Mouse (Mus musculus): ENCODE data around the gene Tbp.

Gene Tbp

DNA sequence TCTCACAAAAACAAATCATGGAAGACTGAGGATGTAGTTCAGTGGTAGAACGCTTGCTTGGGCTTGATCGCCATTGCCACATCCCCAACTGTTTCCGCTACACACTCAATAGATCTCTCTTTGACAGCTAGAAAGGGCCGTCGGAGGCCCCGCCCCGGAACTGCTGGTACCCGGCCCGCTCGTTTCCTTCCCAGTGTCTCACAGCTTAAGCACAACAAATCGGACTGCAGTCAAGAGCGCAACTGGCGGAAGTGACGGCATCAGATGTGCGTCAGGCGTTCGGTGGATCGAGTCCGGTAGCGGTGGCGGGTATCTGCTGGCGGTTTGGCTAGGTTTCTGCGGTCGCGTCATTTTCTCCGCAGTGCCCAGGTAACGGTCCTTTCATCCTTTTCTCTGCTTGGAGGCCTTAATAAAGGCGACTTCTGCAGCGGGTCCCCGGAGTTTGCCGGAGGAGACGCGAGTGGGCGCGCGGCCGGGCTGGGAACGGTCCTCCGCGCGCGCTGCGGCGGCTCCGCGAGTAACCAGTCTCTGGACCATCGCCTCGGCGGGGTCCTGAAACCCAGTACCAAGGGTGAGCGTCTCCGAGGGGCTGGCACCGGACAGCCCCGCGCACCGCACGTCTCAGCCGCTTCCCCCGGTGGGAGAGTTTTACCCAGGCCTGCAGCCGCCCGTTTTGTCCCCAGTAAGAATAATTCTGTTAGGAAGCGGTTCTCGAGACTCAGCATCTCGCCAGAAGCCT lies at the start of gene Tbp, which contains the start of gene Psmb1:
Gene Tbp, plus strand, starts transcription at position 233 of the 739 bp plus-strand sequence.
Gene Psmb1, minus strand, starts transcription at position 96 of the 739 bp plus-strand sequence.
- DNase-seq (ENCODE audit: low read depth, low spot score): peak; percentile 100

DNA sequence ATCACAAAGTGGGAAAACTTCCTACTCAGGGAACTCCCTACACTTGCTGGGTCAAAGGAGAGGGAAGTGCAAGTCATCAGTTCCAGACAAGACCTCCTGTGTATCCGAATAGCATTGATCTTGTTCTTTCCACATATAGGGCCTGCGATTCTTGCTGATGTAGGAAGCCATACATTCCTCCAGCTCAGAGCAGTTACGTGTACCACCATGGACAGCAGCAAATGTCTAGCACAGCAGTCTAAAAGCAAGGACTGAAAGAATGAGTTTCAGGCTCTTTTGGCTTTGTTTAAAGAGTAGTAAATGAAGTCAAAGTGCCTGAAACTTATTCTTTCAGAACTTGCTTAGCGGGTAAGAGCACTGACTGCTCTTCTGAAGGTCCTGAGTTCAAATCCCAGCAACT lies 44.5 kb upstream of the Tbp start:
- no peak for DNase-seq (ENCODE audit: low read depth, low spot score)

DNA sequence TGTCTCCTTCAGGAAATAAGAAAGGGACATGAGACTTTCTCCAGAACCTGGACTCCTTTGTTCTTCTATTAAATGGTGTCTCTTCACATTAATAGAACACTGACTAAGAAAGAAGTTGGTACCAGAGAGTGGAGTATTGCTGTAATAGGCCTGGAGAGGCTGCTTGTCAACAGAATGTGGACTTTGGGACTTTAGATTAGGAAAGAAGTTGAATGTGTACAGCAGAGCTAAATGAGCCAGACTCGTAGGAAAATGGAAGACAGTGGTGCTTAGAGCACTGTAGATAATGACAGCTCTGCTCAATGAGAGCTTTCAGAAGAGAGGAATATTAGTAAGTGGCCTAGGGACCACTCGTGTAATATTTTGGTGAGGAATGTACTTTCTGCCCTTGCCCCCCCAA lies 43.1 kb upstream of the Tbp start:
- DNase-seq (ENCODE audit: low read depth, low spot score): no peak

DNA sequence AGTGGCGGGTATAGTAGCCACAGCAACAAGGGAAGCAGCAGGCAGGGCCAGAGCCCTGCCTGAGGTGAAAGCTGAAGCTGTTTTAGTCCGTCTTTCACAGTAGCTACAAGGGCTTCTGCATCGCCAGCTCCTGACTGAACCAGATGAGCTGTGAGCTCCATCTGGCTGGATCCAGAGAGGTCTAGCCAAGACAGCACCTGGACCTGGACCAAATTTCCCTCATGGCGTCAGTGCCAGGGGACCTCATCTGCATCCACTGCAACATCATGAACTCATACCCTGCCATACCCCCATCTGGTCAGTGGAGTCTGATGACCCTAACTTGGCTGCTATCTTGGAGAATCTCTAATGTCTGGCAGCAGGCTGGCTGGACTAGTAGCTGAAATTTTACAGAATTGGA lies 39.9 kb upstream of the Tbp start:
- no peak for DNase-seq (ENCODE audit: low read depth, low spot score)

DNA sequence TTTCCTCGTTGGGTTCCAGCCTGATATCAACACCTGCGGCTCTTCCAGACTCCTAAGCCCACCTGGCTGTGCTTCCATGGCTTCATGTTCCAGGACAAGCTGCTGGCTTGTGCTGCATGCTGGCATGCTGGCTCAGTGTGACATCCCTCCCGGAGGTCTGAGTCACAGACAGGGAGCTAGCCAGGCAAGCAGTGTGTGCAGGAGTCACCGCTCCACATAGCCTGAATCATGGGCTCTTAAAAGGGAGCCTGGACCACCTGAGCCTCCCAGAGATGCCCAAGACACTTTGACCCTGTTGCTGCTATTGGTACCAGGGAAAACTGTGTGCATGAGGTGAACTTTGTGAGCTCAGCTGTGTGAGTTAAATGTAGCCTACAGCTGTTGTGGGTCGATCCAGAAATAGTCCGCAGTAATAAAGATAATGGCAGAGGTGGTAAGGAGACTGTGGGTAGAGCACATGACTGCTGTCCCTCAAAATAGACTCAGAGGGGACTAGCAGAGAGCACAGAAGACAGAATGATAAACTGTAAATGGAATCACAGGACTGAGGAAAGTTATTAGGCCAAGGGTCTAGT lies 37.7 kb upstream of the Tbp start:
- DNase-seq (ENCODE audit: low read depth, low spot score): peak; percentile 75

DNA sequence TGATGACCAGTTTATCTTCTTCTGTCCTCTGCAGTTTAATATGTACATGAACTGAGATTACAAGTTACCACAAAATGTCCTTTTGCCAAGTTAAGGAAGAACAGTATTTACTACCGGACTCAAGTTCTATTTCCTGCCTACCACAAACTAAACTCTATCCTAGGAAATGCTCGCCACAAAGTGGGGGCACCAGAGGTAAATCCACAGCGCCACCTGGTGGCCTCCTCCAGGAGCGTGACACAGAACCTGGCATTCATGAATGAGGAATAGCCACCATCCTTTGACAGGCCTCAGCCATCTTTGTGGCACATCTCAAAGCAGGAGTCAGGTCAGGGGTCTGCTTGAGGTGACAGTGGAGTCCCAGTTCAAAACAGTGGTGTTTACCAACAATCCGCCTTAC lies 32.0 kb upstream of the Tbp start:
- DNase-seq (ENCODE audit: low read depth, low spot score): peak; percentile 78

DNA sequence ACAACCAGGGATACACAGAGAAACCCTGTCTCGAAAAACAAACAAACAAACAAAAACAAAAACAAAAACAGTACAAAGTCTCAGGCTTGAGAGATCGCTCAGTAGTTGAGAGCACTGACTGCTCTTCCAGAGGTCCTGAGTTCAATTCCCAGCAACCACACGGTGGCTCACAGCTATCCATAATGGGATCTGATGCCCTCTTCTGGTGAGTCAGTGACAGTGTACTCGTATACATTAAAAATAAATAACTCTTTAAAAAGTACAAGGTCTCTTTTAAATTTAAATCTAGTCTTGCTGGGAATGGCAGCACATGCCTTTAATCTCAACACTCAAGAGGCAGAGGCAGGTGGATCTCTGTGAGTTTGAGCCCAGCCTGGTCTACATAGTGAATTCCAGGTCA lies 27.0 kb upstream of the Tbp start:
- DNase-seq (ENCODE audit: low read depth, low spot score): no peak

DNA sequence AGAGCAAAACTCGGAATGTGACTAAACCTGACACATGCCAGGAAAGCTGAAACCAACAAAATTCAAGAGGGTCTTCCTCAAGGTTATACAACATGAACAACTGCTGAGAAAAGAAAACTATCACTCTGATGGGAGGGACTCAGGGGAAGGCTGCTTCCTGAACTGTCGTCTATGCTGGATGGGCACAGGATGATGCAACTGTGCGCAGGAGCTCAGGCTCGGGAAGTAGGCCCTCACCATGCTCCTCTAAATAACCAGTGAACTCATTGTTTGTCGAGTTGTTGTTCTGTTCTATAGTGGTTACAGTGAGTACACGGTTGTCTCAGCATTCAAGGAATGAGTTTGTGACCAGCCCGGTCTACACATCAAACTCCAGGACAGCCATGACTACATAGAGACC lies 9.1 kb upstream of the Tbp start:
- DNase-seq (ENCODE audit: low read depth, low spot score): no peak

DNA sequence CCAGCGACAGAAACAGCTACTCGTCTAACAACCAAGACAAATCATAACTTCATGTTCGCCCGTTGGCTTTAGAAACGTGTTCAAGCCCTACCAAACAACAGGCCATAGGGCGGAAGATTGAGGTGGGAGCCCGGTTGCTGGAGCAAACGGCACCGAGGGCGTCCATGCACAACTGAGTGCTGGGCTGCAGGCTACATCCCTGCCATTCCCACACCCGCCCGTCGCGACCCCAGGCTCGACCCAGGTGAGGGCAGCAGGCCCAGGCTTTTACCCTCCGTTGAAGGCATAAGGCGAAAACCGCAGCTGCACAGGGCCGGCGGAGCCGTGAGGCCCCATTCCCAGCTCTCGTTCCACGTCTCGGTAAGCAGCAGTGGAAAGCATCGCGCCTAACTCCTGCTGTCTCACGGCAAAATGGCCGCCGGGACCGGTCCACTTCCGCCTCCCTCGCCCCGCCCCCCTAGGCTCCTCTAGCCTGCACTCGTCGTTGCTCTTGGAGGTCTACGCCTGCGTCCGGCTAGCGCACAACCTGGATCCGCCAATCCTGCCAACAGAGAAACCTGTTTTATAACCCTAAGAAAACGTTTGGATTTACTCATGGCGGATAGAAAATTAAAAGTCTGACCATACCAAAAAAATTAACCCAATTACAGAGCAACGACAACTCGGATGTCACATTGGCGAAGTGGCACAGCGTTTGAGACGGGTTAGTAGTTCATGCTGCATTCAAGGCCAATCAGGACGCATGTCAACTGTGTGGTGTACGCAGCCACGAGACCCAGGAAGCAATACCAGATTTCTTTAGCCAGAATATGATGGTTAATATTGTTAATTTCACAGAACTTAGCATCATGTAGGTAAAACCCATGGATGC lies 1.6 kb upstream of the Tbp start:
- DNase-seq (ENCODE audit: low read depth, low spot score): peak; percentile 98

DNA sequence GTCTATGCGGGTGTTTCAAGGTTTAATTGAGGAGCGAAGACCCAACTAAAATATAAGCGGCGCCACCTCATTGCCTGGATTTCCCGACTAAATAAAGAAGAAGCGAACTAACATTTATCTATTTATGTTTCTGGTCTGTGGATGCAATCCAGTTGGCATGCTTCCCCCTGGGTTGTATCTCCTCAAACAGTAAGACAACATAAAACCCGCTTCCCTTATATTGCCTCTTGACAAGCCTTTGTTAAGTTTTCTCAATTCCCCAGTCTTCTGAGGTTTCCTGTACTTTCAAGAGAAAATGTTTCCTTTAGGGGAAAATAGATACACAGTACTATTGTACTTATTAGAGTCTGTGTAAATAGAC lies 955 bp upstream of the Tbp start:
- no peak for DNase-seq (ENCODE audit: low read depth, low spot score)

DNA sequence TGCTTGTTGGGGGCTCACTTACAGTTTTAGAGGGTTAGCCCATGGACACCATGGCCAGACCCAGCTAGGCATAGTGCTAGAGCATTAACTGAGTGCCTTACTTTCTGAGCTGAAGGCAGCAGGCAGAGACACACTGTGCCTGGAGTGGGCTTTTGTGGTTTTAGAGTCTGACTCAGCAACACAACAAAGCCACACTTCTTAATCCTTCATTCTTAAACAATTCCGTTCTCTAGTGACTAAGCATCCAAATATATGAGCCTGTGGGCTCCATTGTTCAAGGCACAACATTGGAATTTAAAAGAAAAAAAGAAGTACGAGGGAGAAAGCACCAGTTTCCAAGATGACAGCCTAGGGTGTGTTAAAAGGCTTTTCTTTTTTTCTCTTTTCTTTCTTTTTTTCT lies 11.0 kb downstream of the Tbp start:
- DNase-seq (ENCODE audit: low read depth, low spot score): no peak

DNA sequence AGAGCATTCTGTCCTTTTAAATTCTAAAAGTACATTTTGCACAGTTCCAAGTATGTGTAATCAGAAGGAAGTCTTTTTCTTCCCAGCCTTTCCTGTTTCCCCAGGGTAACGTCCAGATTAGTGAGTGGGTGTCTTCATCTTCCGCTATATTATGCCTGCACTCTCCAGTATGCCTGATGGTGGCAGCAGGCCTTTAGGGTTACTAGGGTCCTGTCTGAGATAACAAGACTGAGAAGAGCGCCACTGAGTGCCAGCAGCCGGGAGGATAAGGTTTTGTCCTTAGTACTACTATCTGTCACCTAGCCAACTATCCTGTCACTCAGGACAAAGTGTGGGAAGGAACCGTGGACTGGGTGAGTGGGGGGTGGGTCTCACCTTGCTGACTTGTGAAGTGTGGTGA lies 18.1 kb downstream of the Tbp start:
- DNase-seq (ENCODE audit: low read depth, low spot score): no peak

DNA sequence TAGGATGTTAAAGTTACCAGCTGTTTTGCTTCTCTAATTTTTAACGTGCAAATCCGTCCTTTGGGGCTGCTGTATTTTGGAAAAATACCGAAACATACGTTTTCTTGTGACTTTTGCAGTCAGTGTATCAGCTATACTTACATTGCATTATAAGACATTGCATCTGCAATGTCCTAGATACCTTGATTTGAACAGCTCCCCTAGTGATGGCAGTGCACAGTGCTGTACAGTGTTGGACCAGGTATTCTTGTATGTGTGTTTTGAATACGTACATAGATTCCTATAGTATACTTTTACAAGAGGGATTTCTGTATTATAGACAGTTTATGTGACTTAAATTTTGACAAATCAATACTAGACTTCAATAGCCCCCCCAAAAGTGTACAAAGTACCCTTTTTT lies 18.5 kb downstream of the Tbp start:
- DNase-seq (ENCODE audit: low read depth, low spot score): no peak

DNA sequence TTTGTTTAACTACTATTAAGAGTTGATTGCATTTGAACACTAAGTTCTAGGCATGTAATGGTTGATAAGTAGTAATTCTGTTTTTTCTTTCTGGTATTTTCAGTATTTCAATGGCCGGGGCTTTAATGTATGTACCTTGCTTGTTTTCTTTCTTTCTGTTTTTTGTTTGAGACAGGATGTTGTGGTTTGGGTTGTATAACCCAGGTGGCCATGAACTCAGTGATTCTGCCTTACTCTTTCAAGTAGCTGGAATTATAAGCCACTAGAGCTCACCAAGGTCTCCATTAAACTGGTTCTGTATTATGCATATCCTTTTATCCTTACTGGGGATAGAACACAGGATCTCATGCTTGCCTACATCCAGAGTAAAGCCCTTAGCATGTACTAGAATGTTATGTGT lies 19.1 kb downstream of the Tbp start:
- no peak for DNase-seq (ENCODE audit: low read depth, low spot score)

DNA sequence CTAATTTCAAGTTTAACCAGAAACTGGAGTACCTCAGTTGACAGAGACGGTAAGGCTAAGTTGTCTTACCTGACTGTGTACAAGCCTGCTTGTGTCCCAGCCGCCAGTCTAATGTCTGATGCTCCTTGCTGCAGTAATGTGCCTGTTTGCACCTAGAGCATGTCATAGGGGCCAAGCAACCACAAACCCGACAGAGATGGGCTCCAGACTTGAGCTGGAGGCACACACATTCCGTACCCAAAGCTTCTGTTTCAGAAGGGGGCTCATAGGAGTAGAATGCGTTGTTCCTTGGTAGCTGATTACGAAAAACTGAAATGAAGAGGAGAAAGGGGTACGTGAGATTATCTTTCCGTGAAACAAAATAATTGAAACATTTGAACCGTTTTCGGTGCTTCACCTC lies 26.6 kb downstream of the Tbp start:
- peak; percentile 10 for DNase-seq (ENCODE audit: low read depth, low spot score)

DNA sequence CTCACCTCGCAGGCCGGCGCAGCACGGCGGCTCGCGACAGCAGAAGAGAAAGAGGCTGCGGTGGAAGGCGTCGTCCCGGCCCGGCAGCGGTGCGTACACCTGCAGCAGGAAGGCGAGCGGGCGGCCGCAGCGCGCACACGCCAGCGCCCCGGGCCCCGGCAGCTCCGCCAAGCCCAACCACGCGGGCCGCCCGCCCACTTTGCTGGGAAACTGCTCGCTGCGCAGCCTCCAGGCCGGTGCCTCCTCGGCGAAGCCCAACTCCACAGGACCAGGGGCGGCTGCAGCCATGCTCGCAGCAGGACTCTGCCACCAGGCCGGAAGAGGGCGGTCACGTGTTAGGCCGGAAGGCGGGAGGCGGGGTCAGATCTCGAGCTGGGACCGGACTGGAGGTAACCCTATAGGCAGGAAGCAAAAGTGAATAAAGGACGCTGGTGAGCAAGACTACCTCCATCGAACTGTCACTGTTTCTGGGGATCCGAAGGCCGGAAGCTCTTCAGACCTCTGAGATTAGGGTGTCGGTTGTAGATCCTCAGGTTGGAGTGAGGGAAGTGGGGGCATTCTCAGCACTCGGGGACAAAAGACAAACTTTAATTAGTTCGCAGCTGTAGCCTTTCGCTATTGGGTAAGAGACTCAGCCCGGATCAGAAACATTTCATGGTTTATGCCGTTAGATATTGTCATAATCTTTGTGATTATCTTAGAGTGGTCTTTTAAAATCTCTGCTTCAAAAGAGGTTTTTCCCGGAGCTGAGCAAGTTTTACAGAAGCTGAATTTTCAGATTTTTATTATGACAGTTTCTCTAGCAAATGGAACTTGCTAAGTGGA lies 27.5 kb downstream of the Tbp start, which contains the start of gene Pdcd2:
Gene Pdcd2, minus strand, starts transcription at position 316 of the 825 bp plus-strand sequence.
- DNase-seq (ENCODE audit: low read depth, low spot score): peak; percentile 97

DNA sequence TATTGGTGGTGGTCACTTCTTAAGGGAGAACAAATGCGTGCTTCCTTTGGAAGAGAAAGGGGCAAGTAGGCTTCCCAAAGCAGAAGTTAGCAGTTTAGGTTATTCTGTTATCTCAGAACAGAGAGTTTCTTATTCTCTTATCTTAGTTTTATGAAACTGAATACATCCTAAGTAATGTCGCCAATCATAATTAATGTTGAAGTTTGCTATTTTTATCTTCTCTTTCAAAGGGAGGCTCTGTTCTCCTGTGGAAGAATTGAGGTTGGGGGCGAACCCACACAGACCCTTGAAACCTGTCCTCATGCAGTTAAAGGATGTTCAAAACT lies 28.1 kb downstream of the Tbp start:
- no peak for DNase-seq (ENCODE audit: low read depth, low spot score)

DNA sequence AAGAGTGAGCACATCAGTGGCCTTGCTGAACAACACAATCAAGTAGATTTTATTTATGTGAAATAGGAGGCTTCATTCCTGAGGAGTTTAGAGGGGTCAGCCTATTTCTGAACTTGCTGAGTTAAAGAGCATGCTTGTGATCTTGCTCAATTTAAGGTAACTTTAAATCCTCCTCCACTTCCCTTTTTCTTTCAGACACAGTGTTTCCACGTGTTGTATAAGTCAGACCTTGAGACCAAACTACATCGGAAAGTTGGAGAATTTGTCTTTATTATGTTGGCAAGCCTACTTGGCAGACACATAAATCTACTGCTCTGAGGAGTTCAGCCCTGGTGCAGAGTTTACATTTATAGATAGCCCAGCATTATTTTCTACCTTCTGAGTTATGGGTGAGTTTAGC lies 29.2 kb downstream of the Tbp start:
- no peak for DNase-seq (ENCODE audit: low read depth, low spot score)

DNA sequence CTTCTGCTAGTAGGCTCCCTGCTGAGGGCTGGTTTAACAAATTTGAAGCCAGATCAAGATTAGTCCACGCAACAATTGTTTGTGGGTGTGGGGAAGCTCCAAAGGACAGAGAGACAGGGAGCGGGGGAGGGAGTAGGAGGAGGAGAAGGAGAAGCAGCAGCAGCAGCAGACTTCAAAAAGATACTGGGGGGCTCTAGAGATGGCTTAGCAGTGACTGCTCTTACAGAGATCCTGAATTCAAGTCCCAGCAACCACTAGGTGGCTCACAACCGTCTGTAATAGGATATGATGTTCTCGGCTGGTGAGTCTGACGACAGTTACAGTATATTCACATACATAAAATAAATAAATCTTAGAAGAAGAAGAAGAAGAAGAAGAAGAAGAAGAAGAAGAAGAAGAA lies 30.5 kb downstream of the Tbp start:
- peak; percentile 80 for DNase-seq (ENCODE audit: low read depth, low spot score)

DNA sequence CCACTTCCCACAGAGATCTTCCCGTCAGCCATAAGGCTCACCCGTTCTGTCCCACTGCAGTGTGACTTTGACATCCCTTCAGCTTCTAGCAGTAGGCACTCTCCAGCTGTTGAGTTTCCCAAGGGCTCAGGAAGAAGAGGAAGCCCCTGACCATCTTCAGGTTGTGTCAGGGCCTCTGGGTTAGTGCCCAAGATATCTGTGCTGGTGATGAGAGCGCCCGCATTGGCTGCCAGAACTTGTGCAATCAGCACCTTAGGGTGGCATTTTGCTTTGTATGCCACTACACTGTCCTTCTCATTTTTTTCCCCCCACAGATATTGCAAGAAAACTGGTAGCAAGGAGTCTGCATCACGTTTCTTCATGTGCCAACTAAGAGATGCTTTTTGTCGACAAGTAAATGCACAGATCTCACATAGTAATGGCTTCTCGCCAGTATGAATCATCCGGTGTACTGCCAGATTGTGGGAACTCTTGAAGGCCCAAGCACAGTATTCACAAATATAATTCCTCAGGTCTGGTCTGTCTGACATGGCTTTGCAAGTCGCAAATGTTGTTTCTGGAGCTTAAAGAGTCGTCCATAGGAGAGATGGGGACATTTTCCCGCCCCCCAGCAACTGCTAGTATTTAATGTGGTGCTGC lies 35.6 kb downstream of the Tbp start:
- peak; percentile 87 for DNase-seq (ENCODE audit: low read depth, low spot score)

DNA sequence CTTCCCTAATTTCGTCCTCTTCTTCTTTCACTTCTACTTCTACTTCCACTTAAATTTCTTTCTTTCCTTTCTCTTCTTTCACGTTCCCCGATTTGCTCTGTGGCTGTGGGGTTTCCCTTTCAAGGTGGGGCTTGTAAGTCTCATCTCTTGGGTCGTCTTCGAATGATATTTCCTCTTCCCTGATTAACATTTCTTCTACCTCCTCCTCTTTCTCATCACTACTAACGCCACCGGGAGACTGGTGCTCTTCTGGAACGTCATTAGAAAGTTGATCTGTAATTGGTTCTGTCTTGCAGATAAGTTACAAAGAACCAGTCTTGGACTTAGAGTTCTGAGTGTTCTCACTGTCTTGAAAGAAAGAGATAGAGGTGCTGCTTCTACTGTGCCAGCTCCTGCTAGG lies 36.3 kb downstream of the Tbp start:
- DNase-seq (ENCODE audit: low read depth, low spot score): no peak
